Mouse (Mus musculus) embryonic facial prominence, embryonic 13.5 days (tissue): ENCODE results near the gene Gstk1. TPM values are rescaled to one million over a fixed set of nuclear protein-coding genes. Genes with fewer than 3 reads are reported as not detected.

Source experiments
- ATAC-seq: fragments of 200-750 bp; cut with Nextera tagmentation; 2 replicates; pipeline ENCODE4 v1.8.0; 2017; ENCODE audit warnings: low read depth; ENCODE audit not compliant: insufficient number of reproducible peaks, insufficient read depth, low FRiP score, low TSS enrichment
- H3K27ac ChIP-seq: fragments of 300-500 bp; sonication (generic); 2 replicates; pipeline ENCODE4 v1.5.1; 2015; ENCODE audit warnings: moderate library complexity, mild to moderate bottlenecking, inconsistent platforms
- H3K27me3 ChIP-seq: fragments of 300-500 bp; sonication (generic); 2 replicates; pipeline ENCODE4 v1.6.1; 2015; ENCODE audit warnings: mild to moderate bottlenecking, inconsistent platforms
- H3K36me3 ChIP-seq: fragments of 300-500 bp; sonication (generic); 2 replicates; pipeline ENCODE4 v1.6.1; 2015; ENCODE audit warnings: mild to moderate bottlenecking, inconsistent platforms
- H3K4me1 ChIP-seq: fragments of 300-500 bp; sonication (generic); 2 replicates; pipeline ENCODE4 v1.6.1; 2015; ENCODE audit warnings: inconsistent platforms
- H3K4me2 ChIP-seq: fragments of 300-500 bp; sonication (generic); 2 replicates; pipeline ENCODE4 v1.6.1; 2015; ENCODE audit warnings: moderate library complexity, mild to moderate bottlenecking, inconsistent platforms
- H3K4me3 ChIP-seq: fragments of 300-500 bp; sonication (generic); 2 replicates; pipeline ENCODE4 v1.5.1; 2015; ENCODE audit warnings: mild to moderate bottlenecking, inconsistent platforms
- H3K9ac ChIP-seq: fragments of 300-500 bp; sonication (generic); 2 replicates; pipeline ENCODE4 v1.6.1; 2015; ENCODE audit warnings: mild to moderate bottlenecking, inconsistent platforms
- H3K9me3 ChIP-seq: fragments of 300-500 bp; sonication (generic); 2 replicates; pipeline ENCODE4 v1.6.1; 2016; ENCODE audit warnings: inconsistent platforms
- WGBS: fragments of 180-500 bp; shearing (Covaris S2); methylation state at CpG from one replicate; pipeline ENCODE4 v1.1.7; 2015; ENCODE audit warnings: mixed read lengths; 5-methylcytosine and 5-hydroxymethylcytosine counted together
- polyA plus RNA-seq: library from polyadenylated mRNA; unstranded; fragments of >200 nt; fragmentation: Nextera tagmentation; extraction: Ambion mirVana; gene quantifications from 2 replicates; pipeline ENCODE4 v1.2.1, GENCODE M21; 2015

The Gstk1 gene
- polyA plus RNA-seq: 26.5 and 30.2 TPM in 2 replicates

DNA sequence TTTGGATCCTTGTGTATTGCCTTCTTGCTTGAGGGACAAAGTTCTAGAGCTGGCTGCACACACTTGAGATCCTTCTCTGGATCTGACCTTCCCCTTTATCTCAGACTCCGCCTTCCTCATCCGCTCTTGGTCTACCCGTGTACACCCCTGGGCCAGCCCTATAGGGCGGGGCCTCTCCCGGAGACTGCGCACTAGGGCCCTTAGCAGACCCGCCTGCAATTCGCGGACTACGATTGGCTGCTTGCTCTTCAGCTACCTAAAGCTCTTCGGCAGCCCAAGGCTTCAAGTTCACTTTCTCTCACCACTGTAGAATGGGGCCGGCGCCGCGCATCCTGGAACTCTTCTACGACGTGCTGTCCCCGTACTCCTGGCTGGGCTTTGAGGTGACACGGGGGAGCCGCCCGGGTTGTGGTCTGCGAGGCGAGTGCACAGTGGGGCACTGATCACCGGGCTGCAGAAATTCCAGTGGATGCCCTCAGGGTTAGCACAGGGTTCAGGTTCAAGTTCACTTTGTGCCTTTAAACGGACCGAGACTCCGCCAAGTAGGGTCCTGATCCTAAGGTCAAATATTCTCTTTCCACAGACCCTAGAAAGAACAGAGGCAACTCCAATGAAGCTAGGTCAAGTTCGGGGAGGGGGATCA lies at the start of gene Gstk1:
Gstk1 (plus strand) TSS at position 225 of the 643 bp plus-strand sequence.
- peak; percentile 98 for ATAC-seq
- no peak within 1 kb of the TSS for H3K27ac ChIP-seq
- H3K4me3 ChIP-seq: peak within 1 kb of the TSS; percentile 51
- peaks cover 7% of the 10 kb centered on the region for H3K27me3 ChIP-seq
- H3K9ac ChIP-seq: peak within 1 kb of the TSS; percentile 71
- peak within 1 kb of the TSS; percentile 82 for H3K4me2 ChIP-seq
- WGBS: 2% methylated on average over 28 of the region's 28 CpGs
- H3K9me3 ChIP-seq: no peaks in the 10 kb centered on the region
- H3K4me1 ChIP-seq: peaks cover 7% of the 10 kb centered on the region; the same call in 1 of the 2 replicates
- no peaks in the 10 kb centered on the region for H3K36me3 ChIP-seq

DNA sequence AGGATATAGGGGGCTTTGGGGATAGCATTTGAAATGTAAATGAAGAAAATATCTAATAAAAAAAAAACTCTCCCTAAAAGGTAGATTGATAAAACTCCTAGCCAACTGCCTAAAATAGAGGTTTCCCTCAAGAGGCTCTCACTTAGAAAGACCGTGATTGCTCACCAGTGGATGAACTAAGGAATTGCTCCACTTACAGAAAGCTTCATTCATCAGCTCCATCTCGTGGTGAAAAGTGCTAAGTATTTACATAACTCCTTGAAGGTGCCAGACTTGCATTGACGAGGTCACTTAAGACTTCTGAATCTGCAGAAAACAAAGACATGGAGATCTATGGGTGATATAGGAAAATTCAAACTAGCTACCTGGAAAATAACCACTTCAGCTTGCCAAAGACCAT lies 48.0 kb upstream of the Gstk1 start:
- 32% methylated on average over 3 of the region's 3 CpGs for WGBS
- H3K27ac ChIP-seq: no peak overlapping the region
- no peak for ATAC-seq

GRCm38 (mm10) chr6:42199498-42199897 lies 46.2 kb upstream of the Gstk1 start:
- no peaks in the 10 kb centered on the region for H3K9me3 ChIP-seq
- no peaks in the 10 kb centered on the region for H3K27me3 ChIP-seq
- no peak overlapping the region for H3K4me3 ChIP-seq
- no peak overlapping the region for H3K4me2 ChIP-seq
- no peaks in the 10 kb centered on the region for H3K4me1 ChIP-seq
- H3K36me3 ChIP-seq: no peaks in the 10 kb centered on the region
- H3K9ac ChIP-seq: no peak overlapping the region
- no peak for ATAC-seq
- WGBS: 64% methylated on average over 1 of the region's 1 CpGs
- no peak overlapping the region for H3K27ac ChIP-seq

More for the DNA sequence above, 48.0 kb upstream of the Gstk1 start:
- Histone ChIP-seq H3K27me3 (no peaks in the 10 kb centered on the region), H3K9ac (no peak overlapping the region), H3K9me3 (no peaks in the 10 kb centered on the region), H3K4me3 (no peak overlapping the region), H3K36me3 (no peaks in the 10 kb centered on the region), H3K4me1 (no peaks in the 10 kb centered on the region), H3K4me2 (no peak overlapping the region)

GRCm38 (mm10) chr6:42215028-42215427 lies 30.7 kb upstream of the Gstk1 start, which contains the start of gene Tas2r144:
Gene Tas2r144, plus strand, starts transcription at chr6:42215328.
- 82% methylated on average over 2 of the region's 2 CpGs for WGBS
- Histone ChIP-seq H3K9me3 (no peaks in the 10 kb centered on the region), H3K4me3 (no peak within 1 kb of the TSS)

DNA sequence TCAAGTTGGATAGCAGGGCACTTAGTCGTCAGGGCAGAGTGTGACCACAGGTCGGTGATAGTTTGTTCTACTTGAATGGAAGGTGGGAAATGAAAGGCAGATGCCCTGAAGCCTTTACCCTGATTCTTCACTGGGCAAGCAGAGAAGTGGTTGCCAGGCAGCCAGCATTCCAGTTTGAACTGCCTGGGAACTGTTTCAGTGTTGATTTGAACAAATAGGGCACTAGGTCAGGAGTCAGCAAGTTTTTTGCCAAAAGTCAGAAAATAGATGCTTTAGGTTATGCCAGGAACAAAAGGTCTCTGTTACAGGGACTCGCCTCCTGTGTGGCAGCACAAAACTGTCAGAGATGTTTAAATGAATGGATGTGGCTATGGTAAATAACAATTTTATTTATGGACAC lies 23.4 kb upstream of the Gstk1 start:
- H3K27ac ChIP-seq: no peak overlapping the region
- no peaks in the 10 kb centered on the region for H3K27me3 ChIP-seq
- no peak for ATAC-seq
- no peak overlapping the region for H3K4me2 ChIP-seq
- no peak overlapping the region for H3K9ac ChIP-seq
- no peaks in the 10 kb centered on the region for H3K9me3 ChIP-seq
- H3K4me1 ChIP-seq: no peaks in the 10 kb centered on the region
- no peak overlapping the region for H3K4me3 ChIP-seq
- WGBS: 36% methylated on average over 3 of the region's 3 CpGs
- H3K36me3 ChIP-seq: no peaks in the 10 kb centered on the region

More at GRCm38 (mm10) chr6:42215028-42215427, 30.7 kb upstream of the Gstk1 start, which contains the start of gene Tas2r144:
- H3K4me2 ChIP-seq: no peak within 1 kb of the TSS
- no peaks in the 10 kb centered on the region for H3K4me1 ChIP-seq
- no peaks in the 10 kb centered on the region for H3K27me3 ChIP-seq
- H3K27ac ChIP-seq: no peak within 1 kb of the TSS
- H3K9ac ChIP-seq: no peak within 1 kb of the TSS
- H3K36me3 ChIP-seq: no peaks in the 10 kb centered on the region
- ATAC-seq: no peak

- H3K36me3 ChIP-seq: no peaks in the 10 kb centered on the region
- no peak overlapping the region for H3K4me2 ChIP-seq
- H3K9me3 ChIP-seq: no peaks in the 10 kb centered on the region
- WGBS: 77% methylated on average over 4 of the region's 4 CpGs
- no peaks in the 10 kb centered on the region for H3K4me1 ChIP-seq
- no peak overlapping the region for H3K9ac ChIP-seq
- ATAC-seq: no peak
- no peaks in the 10 kb centered on the region for H3K27me3 ChIP-seq
- H3K27ac ChIP-seq: no peak overlapping the region
- no peak overlapping the region for H3K4me3 ChIP-seq
Observed at GRCm38 (mm10) chr6:42225046-42225445, 20.7 kb upstream of the Gstk1 start.

GRCm38 (mm10) chr6:42227240-42228101 lies 18.3 kb upstream of the Gstk1 start:
- Histone ChIP-seq H3K4me1 (no peaks in the 10 kb centered on the region), H3K4me3 (no peak overlapping the region), H3K27ac (no peak overlapping the region), H3K36me3 (no peaks in the 10 kb centered on the region), H3K27me3 (no peaks in the 10 kb centered on the region), H3K4me2 (no peak overlapping the region; the same call in 1 of the 2 replicates), H3K9me3 (no peaks in the 10 kb centered on the region), H3K9ac (peak overlapping the region; percentile 22; the same call in 1 of the 2 replicates)
- WGBS: 30% methylated on average over 17 of the region's 17 CpGs
- ATAC-seq: no peak

DNA sequence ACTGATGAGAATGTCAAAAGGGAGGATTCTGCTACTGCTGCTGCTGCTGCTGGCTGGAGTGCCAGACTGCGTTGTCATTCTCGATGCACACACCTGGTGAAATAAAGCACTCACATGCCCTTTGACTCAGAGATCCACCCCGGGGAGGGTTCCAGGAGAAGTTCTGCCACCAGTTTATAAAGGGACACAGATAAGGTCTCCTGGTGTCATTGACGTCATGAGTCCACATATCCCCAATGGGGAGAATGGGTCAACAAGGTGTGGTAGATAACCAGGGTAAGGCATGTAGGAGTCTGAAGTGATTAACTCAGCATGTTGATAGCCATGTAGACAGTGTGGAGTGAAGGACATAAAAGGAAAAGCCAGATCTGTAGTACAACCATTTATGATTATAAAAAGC lies 16.1 kb upstream of the Gstk1 start:
- no peak overlapping the region for H3K27ac ChIP-seq
- no peak for ATAC-seq
- 73% methylated on average over 4 of the region's 4 CpGs for WGBS

GRCm38 (mm10) chr6:42231191-42231590 lies 14.5 kb upstream of the Gstk1 start:
- Histone ChIP-seq H3K9me3 (no peaks in the 10 kb centered on the region), H3K4me1 (no peaks in the 10 kb centered on the region), H3K36me3 (no peaks in the 10 kb centered on the region), H3K27me3 (0 out of 2 replicates have a peak, but pooled peaks cover 2% of the 10 kb centered on the region), H3K4me2 (no peak overlapping the region), H3K9ac (no peak overlapping the region), H3K27ac (no peak overlapping the region), H3K4me3 (no peak overlapping the region)
- ATAC-seq: no peak
- 89% methylated on average over 3 of the region's 3 CpGs for WGBS

More for the DNA sequence above, 16.1 kb upstream of the Gstk1 start:
- Histone ChIP-seq H3K4me2 (no peak overlapping the region), H3K27me3 (0 out of 2 replicates have a peak, but pooled peaks cover 2% of the 10 kb centered on the region), H3K4me1 (no peaks in the 10 kb centered on the region), H3K4me3 (no peak overlapping the region), H3K36me3 (no peaks in the 10 kb centered on the region), H3K9me3 (no peaks in the 10 kb centered on the region), H3K9ac (no peak overlapping the region)

GRCm38 (mm10) chr6:42237276-42237805 lies 8.4 kb upstream of the Gstk1 start:
- Histone ChIP-seq H3K4me2 (no peak overlapping the region), H3K9ac (no peak overlapping the region), H3K36me3 (no peaks in the 10 kb centered on the region), H3K9me3 (no peaks in the 10 kb centered on the region), H3K4me3 (no peak overlapping the region), H3K27me3 (0 out of 2 replicates have a peak, but pooled peaks cover 2% of the 10 kb centered on the region), H3K27ac (no peak overlapping the region), H3K4me1 (no peaks in the 10 kb centered on the region)
- no peak for ATAC-seq
- 70% methylated on average over 6 of the region's 6 CpGs for WGBS

DNA sequence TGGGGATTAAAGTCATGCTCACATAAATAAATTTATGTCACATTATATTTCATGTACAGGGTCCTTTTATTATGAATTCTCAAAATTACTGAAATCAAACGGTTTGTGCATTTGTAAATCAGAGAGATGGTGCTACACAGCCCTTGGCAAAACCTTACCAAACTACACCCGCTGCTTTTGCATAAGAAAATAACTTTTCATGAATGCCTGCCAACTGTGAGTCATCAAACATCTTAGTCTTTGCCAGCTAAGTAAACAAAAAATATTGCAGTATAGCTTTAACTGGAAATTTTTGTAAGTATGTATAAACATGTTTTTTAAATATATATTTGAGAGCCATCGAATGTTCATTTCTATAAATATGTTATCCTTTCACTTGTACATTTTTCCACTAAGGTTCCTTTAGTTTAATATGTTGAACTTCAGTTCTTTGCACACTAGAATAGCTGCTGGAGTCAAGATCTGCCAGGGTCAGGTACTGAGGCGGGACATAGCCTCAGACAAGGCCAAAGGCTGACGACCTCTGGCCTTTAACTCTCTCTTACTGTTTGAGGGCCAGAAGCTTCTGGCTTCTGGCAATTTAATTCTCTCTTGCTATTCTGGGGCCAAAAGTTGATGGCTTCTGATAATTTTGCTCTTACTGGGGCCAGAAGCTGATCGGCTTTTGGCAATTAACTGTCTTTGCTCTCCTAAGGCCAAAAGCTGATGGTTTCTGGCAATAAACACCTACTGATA lies 4.3 kb upstream of the Gstk1 start:
- ATAC-seq: no peak
- Histone ChIP-seq H3K36me3 (no peaks in the 10 kb centered on the region), H3K9me3 (no peaks in the 10 kb centered on the region), H3K4me1 (peaks cover 5% of the 10 kb centered on the region; the same call in 1 of the 2 replicates), H3K27me3 (peaks cover 3% of the 10 kb centered on the region; the same call in 1 of the 2 replicates), H3K27ac (no peak overlapping the region), H3K4me3 (no peak overlapping the region), H3K4me2 (no peak overlapping the region), H3K9ac (no peak overlapping the region)
- WGBS: 60% methylated on average over 6 of the region's 6 CpGs
